Mouse (Mus musculus) hindlimb bud, embryonic 11.5 days (tissue): Measurements from ENCODE around the gene Padi2.

ENCODE experiments used
- DNase-seq: peaks from one replicate; pipeline ENCODE4 v3.0.0-alpha.2; 2012; ENCODE audit warnings: low read depth, low spot score; ENCODE audit errors: extremely low spot score

Padi2 gene

GRCm38 (mm10) chr4:140906076-140906826, at the start of gene Padi2:
Gene Padi2, plus strand, starts transcription at chr4:140906344.
- DNase-seq = no peak

- DNase-seq = no peak
Measured at GRCm38 (mm10) chr4:140857041-140857440, 49.1 kb upstream of the Padi2 start.

GRCm38 (mm10) chr4:140857813-140858212, 48.3 kb upstream of the Padi2 start:
- DNase-seq = no peak

GRCm38 (mm10) chr4:140859291-140859690, 46.9 kb upstream of the Padi2 start:
- DNase-seq = no peak

- no peak for DNase-seq
Measured at GRCm38 (mm10) chr4:140860125-140860766, 45.9 kb upstream of the Padi2 start.

- DNase-seq = no peak
Measured at GRCm38 (mm10) chr4:140860767-140861147, 45.4 kb upstream of the Padi2 start.

- no peak for DNase-seq
Measured at GRCm38 (mm10) chr4:140862036-140862650, 44.0 kb upstream of the Padi2 start.

GRCm38 (mm10) chr4:140868484-140869190, 37.5 kb upstream of the Padi2 start:
- no peak for DNase-seq

GRCm38 (mm10) chr4:140869945-140870344, 36.2 kb upstream of the Padi2 start:
- no peak for DNase-seq

GRCm38 (mm10) chr4:140870876-140871275, 35.3 kb upstream of the Padi2 start:
- no peak for DNase-seq

- DNase-seq = no peak
Measured at GRCm38 (mm10) chr4:140871376-140871775, 34.8 kb upstream of the Padi2 start.

- no peak for DNase-seq
Measured at GRCm38 (mm10) chr4:140871851-140872685, 34.1 kb upstream of the Padi2 start.

GRCm38 (mm10) chr4:140872686-140872992, 33.5 kb upstream of the Padi2 start:
- no peak for DNase-seq

GRCm38 (mm10) chr4:140873011-140873410, 33.1 kb upstream of the Padi2 start:
- DNase-seq = no peak

GRCm38 (mm10) chr4:140876161-140876560, 30.0 kb upstream of the Padi2 start:
- DNase-seq = no peak

GRCm38 (mm10) chr4:140876681-140877080, 29.5 kb upstream of the Padi2 start:
- no peak for DNase-seq

- no peak for DNase-seq
Measured at GRCm38 (mm10) chr4:140877441-140877840, 28.7 kb upstream of the Padi2 start.

GRCm38 (mm10) chr4:140878655-140879054, 27.5 kb upstream of the Padi2 start:
- no peak for DNase-seq

GRCm38 (mm10) chr4:140879116-140879515, 27.0 kb upstream of the Padi2 start:
- DNase-seq = no peak

GRCm38 (mm10) chr4:140879739-140880138, 26.4 kb upstream of the Padi2 start:
- no peak for DNase-seq

- no peak for DNase-seq
Measured at GRCm38 (mm10) chr4:140880207-140880606, 25.9 kb upstream of the Padi2 start.
